Mouse (Mus musculus): ENCODE measurements around the gene Olfr469. TPM values are rescaled to one million over a fixed set of nuclear protein-coding genes. Genes with fewer than 3 reads are reported as not detected.

Gene Olfr469
- not detected in 2 replicates for polyA plus RNA-seq (2012; rRNA removed)

DNA sequence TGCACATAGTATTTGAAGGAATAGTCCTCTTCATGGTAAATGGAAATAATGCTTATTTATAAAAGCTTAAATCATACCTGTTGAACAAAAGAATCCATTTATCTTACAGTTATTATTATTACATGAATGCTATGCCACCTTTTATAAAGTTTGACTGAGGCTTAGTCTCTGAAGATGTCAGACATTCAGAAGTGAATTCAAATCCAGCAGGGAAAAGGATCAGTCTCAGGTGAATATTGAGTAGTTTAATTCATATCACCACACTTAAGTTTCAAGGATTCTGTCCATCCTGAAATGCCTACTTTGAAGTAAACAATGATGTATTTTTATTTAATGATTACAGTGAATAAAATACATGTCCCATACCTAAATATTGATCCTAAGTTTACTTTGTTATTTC, at the start of gene Olfr469:
Gene Olfr469 (minus strand): TSS at position 101 of the 400 bp plus-strand sequence.

GRCm38 (mm10) chr7:107847390-107847789, 22.0 kb upstream of the Olfr469 start, which contains the start of gene Olfr470:
Olfr470 (minus strand) TSS chr7:107847490.

GRCm38 (mm10) chr7:107811963-107812362, 13.4 kb downstream of the Olfr469 start, which contains the start of gene Olfr467:
Olfr467 (plus strand) TSS chr7:107812263.

GRCm38 (mm10) chr7:107801108-107801507, 24.2 kb downstream of the Olfr469 start, which contains the start of gene Ovch2:
Ovch2 (minus strand) TSS chr7:107801208.

Other genes with a start within 250 kb of the Olfr469 start
- gene Ppfibp2, start 230.3 kb downstream of the Olfr469 start, polyA plus RNA-seq (2012; rRNA removed), result 5.3 and 5.8 TPM in 2 replicates
- not detected in 2 replicates for gene 5330417H12Rik, start 200.4 kb downstream of the Olfr469 start, polyA plus RNA-seq (2012; rRNA removed)
- gene Cyb5r2, start 67.5 kb downstream of the Olfr469 start, polyA plus RNA-seq (2012; rRNA removed), result 0.02 TPM in 1 of 2 replicates, not detected in the other
- gene Ovch2, start 24.3 kb downstream of the Olfr469 start, polyA plus RNA-seq (2012; rRNA removed), result not detected in 2 replicates
- gene Olfr467, start 13.3 kb downstream of the Olfr469 start, polyA plus RNA-seq (2012; rRNA removed), result not detected in 2 replicates
- not detected in 2 replicates for gene Olfr470, start 21.9 kb upstream of the Olfr469 start, polyA plus RNA-seq (2012; rRNA removed)
- not detected in 2 replicates for gene Olfr472, start 72.4 kb upstream of the Olfr469 start, polyA plus RNA-seq (2012; rRNA removed)
- gene Olfr473, start 104.9 kb upstream of the Olfr469 start, polyA plus RNA-seq (2012; rRNA removed), result not detected in 2 replicates
- not detected in 2 replicates for gene Olfr474, start 129.1 kb upstream of the Olfr469 start, polyA plus RNA-seq (2012; rRNA removed)
- not detected in 2 replicates for gene Olfr476, start 139.3 kb upstream of the Olfr469 start, polyA plus RNA-seq (2012; rRNA removed)
- not detected in 2 replicates for gene Olfr477, start 161.2 kb upstream of the Olfr469 start, polyA plus RNA-seq (2012; rRNA removed)
- gene Olfr478, start 208.4 kb upstream of the Olfr469 start, polyA plus RNA-seq (2012; rRNA removed), result not detected in 2 replicates
- not detected in 2 replicates for gene Olfr479, start 225.2 kb upstream of the Olfr469 start, polyA plus RNA-seq (2012; rRNA removed)
- gene Olfr480, start 241.8 kb upstream of the Olfr469 start, polyA plus RNA-seq (2012; rRNA removed), result not detected in 2 replicates